Mouse (Mus musculus) large intestine, adult 2 months (tissue): ENCODE measurements around the gene Apba2. TPM values are rescaled to one million over a fixed set of nuclear protein-coding genes. Genes with fewer than 3 reads are reported as not detected.

Experiments used
- DNase-seq: peaks from one replicate; pipeline ENCODE4 v3.0.0-alpha.2; 2012; ENCODE audit warnings: low read depth, low spot score
- WGBS: fragments of 180-500 bp; shearing (Covaris S2); methylation state at CpG from one replicate; pipeline ENCODE4 v1.1.7; 2018; 5-methylcytosine and 5-hydroxymethylcytosine counted together
- polyA plus RNA-seq: library from polyadenylated mRNA; depleted of rRNA; stranded (reverse); fragments of >200 nt; gene quantifications from 2 replicates; pipeline ENCODE4 v1.2.3, GENCODE M21; 2012

Apba2 gene
- polyA plus RNA-seq, 1 experiment, result 1.7 TPM

DNA sequence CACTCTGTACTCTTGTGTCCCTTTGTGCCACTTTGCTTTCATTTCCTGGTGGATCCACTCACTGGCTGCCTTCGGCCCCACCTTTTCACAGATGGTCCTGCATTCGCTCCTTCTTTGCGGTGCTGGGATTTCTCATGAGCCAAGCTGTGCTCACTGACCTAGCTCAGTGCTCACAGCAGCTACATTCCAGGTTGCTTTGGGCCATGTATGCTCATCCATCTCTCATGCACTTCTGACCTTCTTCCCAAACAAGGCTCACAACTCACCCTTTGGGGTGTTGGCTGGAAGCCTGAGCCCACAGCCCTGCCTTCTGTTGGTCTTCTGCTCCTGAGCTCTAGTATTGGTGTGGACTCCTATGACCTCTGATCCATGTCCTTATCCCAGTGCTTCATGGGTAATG, 139.1 kb downstream of the Apba2 start:
- 91% methylated on average over 3 of the region's 3 CpGs for WGBS
- DNase-seq, result no peak

DNA sequence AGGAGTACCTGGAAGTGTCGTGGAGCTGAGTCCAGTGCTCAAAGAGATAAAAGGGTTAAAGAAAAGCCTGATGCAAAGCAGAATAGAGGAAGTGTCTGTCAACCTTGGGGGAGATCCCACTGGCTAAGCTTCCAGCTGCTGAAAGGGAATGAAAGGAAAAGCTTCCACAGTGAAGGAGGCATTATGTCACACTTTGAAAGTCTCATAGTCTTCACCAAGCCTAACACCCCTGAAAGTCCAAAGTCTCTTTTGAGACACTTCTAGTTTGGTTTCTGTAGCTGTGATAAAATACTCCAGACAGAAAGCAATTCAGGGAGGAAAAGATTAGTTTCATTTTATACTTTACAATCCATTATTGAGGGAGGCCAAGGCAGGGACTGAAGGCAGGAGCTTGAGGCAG, 141.4 kb downstream of the Apba2 start:
- 66% methylated on average over 1 of the region's 1 CpGs for WGBS
- DNase-seq, result no peak

DNA sequence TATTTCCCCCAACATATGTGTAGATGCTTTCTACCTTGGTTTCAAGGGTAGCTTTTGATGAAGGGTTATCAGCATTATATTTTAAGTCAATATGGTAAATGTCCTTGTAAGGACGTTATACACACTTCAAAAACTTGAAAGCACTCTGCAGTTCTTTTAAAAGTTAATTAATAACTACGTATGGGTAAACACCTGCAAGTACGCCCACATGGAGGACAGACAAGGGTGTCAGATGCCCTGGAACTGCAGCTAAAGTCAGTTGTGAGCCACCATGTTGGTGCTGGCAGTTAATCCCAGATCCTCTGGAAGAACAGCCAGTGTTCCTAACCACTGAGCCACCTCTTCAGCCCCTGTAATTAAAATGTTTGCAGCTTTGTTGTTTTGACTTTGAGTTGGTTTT, 144.0 kb downstream of the Apba2 start:
- 41% methylated on average over 3 of the region's 3 CpGs for WGBS
- DNase-seq, result no peak

DNA sequence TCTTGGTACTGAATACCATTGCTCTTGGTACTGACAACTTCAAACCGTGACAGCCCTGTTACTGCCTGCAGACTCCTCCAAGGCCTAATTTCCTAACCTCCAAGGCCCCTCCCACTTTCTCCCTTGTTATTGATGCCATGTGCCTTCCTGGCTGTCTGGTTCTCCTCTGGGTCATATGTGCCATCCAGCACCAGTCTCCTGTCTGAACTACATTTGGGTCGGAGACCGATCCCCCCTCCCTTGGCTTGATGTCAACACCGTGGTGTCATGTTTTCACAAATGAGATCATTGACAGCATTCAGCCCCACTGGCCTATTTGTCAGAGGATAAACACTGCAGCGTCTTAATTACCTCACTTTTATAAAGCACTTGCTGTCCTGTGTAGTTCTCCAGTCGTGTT, 144.5 kb downstream of the Apba2 start:
- 64% methylated on average over 6 of the region's 6 CpGs for WGBS

DNA sequence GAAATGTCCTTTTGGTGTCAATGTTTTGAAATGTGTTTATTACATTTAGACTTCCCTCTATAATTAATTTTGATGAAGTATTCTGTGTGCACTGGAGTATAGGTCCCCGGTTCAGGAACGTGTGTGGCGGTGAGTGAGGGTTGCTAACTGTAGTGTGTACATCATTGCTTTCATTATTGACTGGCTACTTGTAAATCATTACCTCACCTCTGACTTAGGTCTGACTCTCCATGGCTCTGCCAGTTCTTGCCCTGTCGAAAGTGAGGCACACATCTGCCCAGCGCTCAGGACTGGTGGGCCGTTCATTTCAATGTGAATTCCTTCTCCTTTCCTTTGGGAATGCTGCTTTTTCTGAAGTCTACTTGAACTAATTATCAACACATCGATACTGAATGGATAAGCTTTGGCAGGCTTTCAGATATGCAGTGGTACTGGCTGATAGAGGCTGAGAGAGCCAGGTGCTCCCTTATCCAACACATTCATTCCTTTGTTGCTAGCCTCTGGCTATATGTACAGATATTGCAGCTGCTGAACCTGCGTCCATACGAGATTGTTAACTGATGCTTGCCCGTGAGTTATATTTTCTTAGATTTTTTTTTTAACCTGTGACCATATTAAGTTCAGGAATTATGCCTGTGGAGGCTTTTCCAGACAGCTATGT, 147.6 kb downstream of the Apba2 start:
- DNase-seq, result no peak

More for the DNA sequence above, 144.5 kb downstream of the Apba2 start:
- DNase-seq, result no peak

DNA sequence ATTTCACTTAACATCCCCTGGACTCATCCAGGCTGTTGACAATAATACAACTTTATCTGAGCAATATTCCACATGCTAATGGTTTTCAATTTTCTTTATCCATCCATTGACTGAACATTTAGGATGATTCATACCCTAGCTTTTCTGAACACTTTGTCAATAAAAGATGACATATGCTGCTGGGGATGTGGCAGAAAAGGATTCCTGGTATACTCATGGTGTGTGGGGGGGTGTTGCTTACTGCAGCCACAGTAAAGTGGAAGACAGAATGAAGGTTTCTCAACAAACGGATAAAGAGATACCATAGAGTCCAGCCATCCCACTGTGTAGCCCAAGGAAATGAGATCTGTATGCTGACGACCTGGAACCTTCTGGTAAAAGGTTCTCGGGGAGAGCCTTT, 150.5 kb downstream of the Apba2 start:
- whole genome bisulfite sequencing, result 77% methylated on average over 3 of the region's 3 CpGs
- DNase-seq, result no peak

More for the DNA sequence above, 147.6 kb downstream of the Apba2 start:
- WGBS, result 43% methylated on average over 10 of the region's 10 CpGs

DNA sequence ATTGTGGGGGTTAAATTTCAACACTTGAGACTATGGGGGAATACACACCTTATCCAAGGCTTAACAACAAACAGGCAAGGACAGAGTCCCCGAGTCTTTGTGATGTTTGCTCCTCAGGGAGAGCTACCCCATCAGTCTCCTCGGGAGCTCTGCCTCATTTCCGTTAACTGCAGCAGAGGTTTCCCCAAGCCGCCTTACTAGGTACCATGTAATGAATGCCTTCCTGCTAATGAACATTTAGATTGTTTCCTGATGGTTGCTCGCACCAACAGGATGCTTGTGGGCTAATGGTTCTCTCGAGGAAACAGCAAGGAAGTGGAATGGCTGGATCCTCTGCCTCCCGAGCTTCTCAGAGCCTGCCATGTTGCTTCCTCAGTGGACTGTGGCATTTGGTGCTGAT, 155.3 kb downstream of the Apba2 start:
- DNase-seq, result no peak

DNA sequence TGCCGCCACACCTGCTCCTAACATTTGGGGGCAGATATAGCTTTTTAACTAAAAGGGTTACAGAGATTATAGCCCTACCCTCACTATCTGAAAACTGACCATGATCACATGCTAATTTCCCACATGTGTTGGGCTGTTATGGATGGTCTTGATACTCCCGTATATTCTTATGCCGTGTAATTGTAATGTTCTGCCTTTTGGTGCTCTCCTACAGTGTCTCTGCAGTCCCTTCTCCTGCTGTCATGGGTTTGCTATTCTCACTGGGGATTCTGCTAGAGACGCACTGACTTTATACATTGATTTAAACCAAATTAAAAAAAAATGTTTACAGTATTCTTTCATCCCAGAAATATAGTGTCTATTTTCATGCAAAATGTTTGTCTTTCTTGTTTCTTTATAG, 157.4 kb downstream of the Apba2 start:
- WGBS, result 88% methylated on average over 4 of the region's 4 CpGs
- DNase-seq, result no peak

More for the DNA sequence above, 155.3 kb downstream of the Apba2 start:
- 59% methylated on average over 7 of the region's 7 CpGs for WGBS

DNA sequence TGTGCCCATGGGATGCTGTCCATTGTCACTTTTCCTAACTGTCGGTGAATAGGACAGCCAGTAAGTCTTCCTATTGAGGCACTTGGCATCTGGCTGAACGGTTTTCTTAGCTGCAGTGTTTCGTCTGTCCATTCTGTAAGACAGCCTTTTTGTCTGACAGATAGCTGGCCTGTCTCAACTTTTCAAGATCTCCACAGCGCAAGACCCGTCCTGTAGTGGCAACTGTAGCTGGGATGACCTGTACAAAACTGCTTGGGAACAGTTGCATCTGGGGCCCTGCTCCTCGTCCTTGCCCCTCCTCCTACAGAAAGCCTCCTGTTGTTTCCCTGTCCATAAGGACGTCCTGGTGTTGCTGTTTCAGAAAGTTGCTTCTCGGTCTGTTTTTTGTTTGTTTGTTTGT, 157.8 kb downstream of the Apba2 start:
- no peak for DNase-seq
- WGBS, result 67% methylated on average over 8 of the region's 8 CpGs

DNA sequence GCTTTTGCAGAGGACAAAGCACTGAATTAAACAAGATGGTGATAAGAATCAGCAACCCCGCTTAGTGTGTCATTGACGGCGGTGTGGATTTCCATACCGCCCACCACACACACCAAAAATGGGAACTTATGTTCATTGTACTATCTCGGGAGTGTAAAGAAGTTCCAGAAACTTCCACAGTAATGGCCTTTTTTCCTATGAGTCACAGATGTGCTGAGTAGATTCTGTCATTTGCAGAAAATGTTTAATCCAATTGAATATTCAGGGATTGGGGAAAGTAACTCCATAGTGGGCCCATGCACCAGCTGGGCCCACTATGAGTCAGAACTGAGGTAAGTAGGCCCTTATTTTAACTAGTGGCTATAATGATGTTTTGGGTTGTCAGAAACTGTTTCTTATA, 161.0 kb downstream of the Apba2 start:
- no peak for DNase-seq
- 91% methylated on average over 5 of the region's 5 CpGs for WGBS

DNA sequence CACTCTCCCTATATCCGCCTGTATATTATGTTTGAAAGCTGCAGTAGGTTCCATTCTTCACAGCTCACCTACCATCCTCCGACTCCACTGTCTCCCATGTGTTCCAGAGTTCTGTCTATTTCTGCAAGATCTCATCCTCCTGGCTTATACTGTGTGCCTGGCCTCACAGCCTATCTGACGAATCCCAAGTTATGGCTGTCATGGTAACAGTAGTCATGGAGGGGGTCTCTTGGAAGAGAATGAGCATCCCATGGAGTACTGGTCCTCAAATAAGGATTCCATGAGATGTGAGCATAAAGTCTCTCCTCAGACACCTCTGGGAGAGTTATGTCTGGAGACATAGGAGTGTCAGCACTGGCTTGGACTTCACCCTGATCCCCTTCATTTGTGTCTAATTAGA, 162.1 kb downstream of the Apba2 start:
- WGBS, result 86% methylated on average over 3 of the region's 3 CpGs
- no peak for DNase-seq

DNA sequence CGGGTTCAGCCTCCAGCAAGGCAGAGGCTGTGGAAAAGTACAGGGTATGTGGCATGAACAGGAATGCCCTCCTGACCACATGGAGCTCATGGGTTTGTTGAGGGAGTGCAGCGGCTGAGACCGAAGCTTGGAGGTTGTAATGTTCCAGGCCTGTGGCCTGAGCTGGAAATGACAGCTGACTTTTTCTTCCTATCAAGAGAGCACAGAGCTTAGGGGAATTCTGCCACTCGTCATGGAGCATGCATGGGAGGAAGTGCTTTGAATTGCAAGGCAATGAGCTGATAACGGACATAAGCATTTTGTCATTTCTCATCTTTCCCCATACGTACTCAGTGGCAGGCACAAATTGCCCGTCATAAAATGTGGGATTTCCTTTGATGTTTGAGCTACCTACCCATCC, 163.6 kb downstream of the Apba2 start:
- no peak for DNase-seq
- 26% methylated on average over 7 of the region's 7 CpGs for WGBS

DNA sequence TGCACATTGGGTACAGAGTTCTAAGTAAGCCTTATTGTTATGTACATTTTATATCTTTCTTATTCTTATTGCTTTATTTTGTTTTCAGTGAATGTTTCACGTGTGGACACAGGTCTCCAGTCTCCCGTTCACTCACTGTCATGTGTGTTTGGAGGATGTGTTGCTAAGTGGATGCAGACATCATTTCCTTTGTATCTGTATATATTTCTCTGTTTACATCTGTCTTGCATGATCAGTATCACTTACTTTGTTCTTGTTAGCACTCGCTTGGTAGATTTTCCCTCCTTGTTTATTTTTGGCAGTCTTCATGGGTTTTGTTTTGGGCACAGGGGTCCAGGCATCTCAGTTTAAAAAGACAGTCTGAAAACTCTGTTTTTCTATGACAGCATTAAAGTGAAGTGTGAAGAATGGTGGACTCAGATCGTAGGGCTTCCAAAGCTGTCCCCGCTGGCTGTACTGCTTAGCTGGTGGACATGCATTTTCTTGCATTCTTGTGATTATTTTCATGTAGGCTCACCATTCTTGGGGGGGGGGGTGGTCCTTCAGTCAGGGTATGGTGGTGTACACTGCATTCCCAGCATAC, 164.3 kb downstream of the Apba2 start:
- 70% methylated on average over 5 of the region's 5 CpGs for WGBS
- no peak for DNase-seq

DNA sequence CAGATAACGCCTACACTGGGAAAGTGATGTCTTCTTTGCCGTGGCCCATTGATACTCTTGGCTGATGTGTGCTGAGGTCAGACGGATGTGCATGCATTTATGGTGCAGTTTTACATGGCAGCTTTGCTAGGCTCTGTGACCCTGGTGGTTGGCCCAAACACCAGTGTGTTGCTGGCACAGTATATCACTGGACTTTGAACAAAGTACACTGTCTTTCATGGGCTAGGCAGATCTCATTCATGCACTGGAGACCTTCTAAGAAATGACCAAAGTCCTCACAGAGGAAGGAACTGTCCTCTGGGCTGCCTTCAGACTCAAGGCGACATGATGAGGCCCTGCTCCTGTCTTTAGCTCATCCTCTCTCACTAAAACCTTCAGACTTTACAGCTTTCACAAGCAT, 166.5 kb downstream of the Apba2 start:
- no peak for DNase-seq
- WGBS, result 82% methylated on average over 4 of the region's 4 CpGs

DNA sequence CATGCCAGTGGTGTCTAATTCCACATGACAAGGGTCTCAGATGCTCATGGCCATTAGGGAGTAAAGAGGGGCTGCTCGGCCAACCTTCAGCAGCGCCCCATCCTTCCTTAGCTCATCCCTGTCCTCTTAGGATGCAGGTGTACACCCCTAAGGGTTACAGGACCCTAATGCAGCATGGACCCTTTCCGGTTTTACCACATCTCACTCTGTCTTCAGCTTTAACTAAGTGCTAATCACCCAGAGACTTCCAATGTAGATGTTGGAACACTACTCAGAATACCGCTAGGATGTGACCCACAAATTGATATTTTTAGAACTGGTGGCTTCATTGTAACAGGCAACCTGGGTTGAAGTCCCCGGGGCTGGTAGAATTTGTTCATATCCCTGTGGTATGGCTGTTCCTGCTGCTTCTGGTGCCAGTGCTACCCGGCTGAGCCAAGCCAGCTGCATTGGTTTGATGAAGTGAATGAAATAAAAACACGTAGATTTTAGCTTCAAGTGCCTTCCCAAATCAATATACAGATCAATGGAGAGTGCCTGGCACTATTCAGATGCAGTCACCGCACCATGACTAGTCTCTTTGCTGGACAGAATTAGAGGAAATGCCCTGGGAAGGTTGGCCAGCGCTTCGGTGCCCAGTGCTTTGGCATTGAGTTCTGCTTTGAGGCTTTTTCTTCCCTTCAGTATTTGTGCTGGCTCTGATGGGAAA, 178.4 kb downstream of the Apba2 start:
- DNase-seq, result no peak
- WGBS, result 89% methylated on average over 10 of the region's 10 CpGs

DNA sequence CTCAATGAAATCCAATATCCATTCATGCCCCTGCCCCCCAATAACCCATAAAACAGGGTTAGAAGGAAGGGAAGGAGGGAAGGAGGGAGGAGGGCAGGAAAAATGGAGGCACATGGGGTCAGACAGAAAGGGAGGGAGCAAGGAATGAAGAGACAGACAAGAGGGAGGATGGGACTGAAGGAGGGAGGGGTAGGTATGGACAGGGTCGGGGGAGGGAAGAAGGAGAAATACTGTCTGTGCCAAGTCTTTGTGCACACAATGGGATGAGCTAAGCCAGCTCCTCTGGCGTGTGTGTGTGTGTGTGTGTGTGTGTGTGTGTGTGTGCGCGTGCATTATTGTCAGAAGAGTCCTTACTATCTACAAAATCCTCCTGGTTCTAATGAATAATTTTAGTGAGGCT, 183.4 kb downstream of the Apba2 start:
- WGBS, result 46% methylated on average over 4 of the region's 4 CpGs
- no peak for DNase-seq

DNA sequence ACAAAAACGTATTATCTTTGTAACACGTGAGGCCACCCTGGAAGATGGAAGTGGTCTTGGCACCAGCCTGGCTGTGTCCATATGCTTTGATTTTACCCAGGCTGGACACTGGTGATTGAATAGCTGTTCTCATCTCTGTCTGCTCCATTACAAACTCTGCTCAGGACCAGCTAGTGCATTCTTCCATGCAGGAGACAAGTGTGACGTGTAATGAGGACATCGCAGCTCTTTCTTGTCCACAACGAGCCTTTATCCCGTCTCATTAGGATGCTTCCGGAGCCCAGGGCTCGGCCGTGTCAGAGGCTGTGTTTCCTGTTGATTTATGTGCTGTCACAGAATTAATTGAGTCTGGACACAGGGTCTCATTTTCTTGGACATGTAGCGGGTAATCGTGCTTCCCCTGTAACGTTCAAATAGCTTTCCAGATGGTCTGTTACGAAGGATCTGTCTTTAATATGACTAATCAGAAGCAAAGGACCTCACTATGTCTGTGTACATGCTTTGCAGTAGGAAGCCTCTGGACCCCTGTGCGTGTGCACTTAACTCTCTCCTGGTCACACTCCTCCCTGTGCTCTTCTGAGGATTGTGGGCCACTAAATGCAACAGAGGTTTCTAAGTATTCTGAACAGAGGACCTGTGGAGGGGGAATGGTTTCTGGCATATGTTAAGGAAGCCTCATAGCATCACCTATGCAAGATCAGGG, 186.8 kb downstream of the Apba2 start:
- 75% methylated on average over 14 of the region's 14 CpGs for WGBS
- DNase-seq, result no peak

DNA sequence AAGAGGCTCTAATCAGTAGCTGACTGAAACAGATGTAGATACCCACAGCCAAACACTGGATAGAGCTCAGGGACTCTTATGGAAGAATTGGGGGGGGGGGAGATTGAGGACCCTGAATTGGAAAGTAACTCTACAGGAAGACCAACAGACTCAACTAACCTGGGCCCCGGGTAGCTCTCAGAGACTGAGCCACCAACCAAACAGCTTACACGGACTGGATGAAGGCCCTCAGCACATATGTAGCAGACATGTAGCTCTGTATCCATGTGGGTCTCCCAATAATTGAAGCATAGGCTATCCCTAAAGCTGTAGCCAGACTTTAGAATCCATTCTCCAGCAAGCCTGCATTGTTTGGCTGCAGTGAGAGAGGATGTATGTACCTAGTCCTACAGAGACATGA, 190.3 kb downstream of the Apba2 start:
- no peak for DNase-seq
- WGBS, result 94% methylated on average over 2 of the region's 2 CpGs

DNA sequence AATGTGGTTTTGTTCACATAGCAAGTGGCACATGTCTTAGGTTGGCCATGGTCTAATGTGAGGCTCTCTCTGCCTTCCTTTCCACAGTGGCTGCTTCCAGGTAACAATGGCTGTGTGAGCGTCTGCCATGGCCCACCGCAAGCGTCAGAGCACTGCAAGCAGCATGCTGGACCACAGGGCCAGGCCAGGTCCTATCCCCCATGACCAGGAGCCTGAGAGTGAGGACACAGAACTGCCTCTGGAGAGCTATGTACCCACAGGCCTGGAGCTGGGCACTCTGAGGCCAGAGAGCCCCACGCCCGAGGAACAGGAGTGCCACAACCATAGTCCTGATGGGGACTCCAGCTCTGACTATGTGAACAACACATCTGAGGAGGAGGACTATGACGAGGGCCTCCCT, 193.4 kb downstream of the Apba2 start:
- 87% methylated on average over 6 of the region's 6 CpGs for WGBS
- no peak for DNase-seq

DNA sequence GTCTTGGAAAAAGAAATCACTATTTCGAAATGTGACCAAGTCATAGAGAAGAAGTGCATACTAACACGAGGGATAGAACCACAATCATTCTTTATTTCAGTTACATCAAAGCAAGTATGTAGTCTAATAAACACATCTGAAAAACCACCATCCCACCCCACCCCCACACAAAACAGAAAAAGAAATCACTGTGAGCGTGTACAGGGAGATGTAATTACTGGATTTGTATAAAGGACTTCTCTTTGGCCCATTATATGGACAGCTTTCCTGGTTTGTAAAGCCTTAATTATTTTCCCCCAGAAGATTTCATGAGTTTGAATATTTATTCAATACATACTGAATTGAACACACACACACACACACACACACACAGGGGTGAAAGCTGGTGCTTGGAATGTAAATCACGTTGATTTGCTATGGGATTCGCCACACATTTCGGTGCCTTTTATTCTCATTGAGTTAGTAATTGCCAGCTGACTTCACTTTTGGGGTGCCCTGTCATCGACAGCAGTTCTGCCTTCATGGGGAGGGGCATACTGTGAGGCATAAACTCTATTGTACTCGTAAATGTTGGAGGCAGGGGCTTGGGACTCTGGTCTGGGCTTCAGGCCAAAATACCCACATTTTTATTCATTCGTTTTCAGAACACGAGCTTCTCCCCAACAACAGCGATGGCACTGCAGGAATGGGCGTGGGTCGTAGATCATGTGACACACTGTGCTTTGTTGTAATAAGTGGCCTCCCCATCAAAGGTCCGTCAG, 195.2 kb downstream of the Apba2 start:
- WGBS, result 67% methylated on average over 14 of the region's 14 CpGs
- no peak for DNase-seq
